ENCODE assay signal across 11 mouse cellular contexts in the genomic region with DNA sequence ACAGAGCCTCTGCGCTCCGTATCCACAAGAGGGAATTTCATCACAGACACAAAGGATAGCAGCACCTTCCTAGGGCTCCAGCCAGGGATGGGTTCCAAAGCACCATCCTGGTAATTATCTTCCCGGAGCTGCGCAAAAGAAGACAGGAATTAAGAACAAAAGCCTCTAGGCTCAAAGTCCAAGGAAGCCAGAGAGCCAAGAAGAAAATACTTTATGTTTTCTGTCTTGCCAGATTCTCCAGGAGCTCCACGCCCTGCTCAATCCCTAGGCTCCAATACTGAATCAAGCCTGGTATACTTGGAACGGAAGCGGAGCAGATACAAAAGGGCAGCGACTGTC. TPM values are rescaled to one million over a fixed set of nuclear protein-coding genes. Genes with fewer than 3 reads are reported as not detected.
DNase-seq lines count a peak whose midpoint lies in the region; ATAC-seq and TF ChIP-seq lines count a peak whose summit lies in the region.
"Had no signal": no experiment of that assay in that cellular context is flagged by ENCODE, and none has a peak within 500 bp of the region (broad histone marks: within the 10 kb centered on the region; RNA-seq: fewer than 3 reads in every experiment).

No protein-coding gene starts in this region.

- DNase-seq in heart, postnatal 4 days, result no peak
- no peak for DNase-seq in lung, adult 18-20 months
- DNase-seq in stomach, postnatal 0 days (ENCODE audit: low spot score), result no peak
- DNase-seq in right cerebral cortex, adult 2 months (ENCODE audit: low spot score in 2 of 2), result no peak
- no peak for DNase-seq in gastrocnemius, postnatal 10 days
- DNase-seq: embryo, embryonic 11 days; gastrocnemius, postnatal 25 days; retina, postnatal 1 day had no signal

- H3K9ac ChIP-seq in heart, embryonic 13.5 days, result peak overlapping the region; percentile 24
- H3K9ac ChIP-seq in lung, embryonic 16.5 days (ENCODE audit: low read length), result 0 out of 2 replicates have a peak overlapping the region, but pooled peaks have one; percentile 3
- no peak overlapping the region for H3K9ac ChIP-seq in intestine, embryonic 15.5 days
- peak overlapping the region; percentile 2; the same call in 1 of the 2 replicates for H3K9ac ChIP-seq in stomach, postnatal 0 days (ENCODE audit: low read length)

- H3K4me2 ChIP-seq in heart, embryonic 13.5 days, result no peak overlapping the region
- H3K4me2 ChIP-seq in lung, embryonic 16.5 days (ENCODE audit: low read depth, low read length), result no peak overlapping the region
- H3K4me2 ChIP-seq in intestine, embryonic 15.5 days (replicated peaks), result no peak overlapping the region
- H3K4me2 ChIP-seq in stomach, postnatal 0 days (replicated peaks; ENCODE audit: low read depth), result no peak overlapping the region

- no peak for TF ChIP-seq EP300 in stomach, postnatal 0 days (optimal IDR thresholded peaks at IDR 0.05)

- H3K27ac ChIP-seq in heart, embryonic 13.5 days (replicated peaks), result peak overlapping the region; percentile 77
- no peak overlapping the region for H3K27ac ChIP-seq in lung, embryonic 16.5 days (ENCODE audit: low read length)
- peak overlapping the region; percentile 39; the same call in 1 of the 2 replicates for H3K27ac ChIP-seq in intestine, embryonic 15.5 days
- H3K27ac ChIP-seq in stomach, postnatal 0 days (replicated peaks), result no peak overlapping the region

- TF ChIP-seq CTCF in stomach, postnatal 0 days (IDR thresholded peaks at IDR 0.05; ENCODE audit: low read depth), result no peak

- 77% methylated on average over 8 of the region's 8 CpGs for WGBS in heart, embryonic 13.5 days
- 78% methylated on average over 8 of the region's 8 CpGs for WGBS in lung, embryonic 16.5 days
- 61% methylated on average over 8 of the region's 8 CpGs for WGBS in intestine, embryonic 15.5 days
- WGBS in stomach, postnatal 0 days, result 52% methylated on average over 8 of the region's 8 CpGs

- H3K4me3 ChIP-seq in heart, embryonic 13.5 days, result no peak overlapping the region
- no peak overlapping the region for H3K4me3 ChIP-seq in lung, embryonic 16.5 days (ENCODE audit: low read length)
- H3K4me3 ChIP-seq in intestine, embryonic 15.5 days (replicated peaks), result no peak overlapping the region
- no peak overlapping the region for H3K4me3 ChIP-seq in stomach, postnatal 0 days (ENCODE audit: low read depth, low read length)

- H3K27me3 ChIP-seq in heart, embryonic 13.5 days (replicated peaks), result no peaks in the 10 kb centered on the region
- no peaks in the 10 kb centered on the region for H3K27me3 ChIP-seq in lung, embryonic 16.5 days (ENCODE audit: control insufficient read depth, insufficient read depth, low read depth, low read length)
- H3K27me3 ChIP-seq in intestine, embryonic 15.5 days (replicated peaks), result no peaks in the 10 kb centered on the region
- H3K27me3 ChIP-seq in stomach, postnatal 0 days (ENCODE audit: control insufficient read depth, insufficient read depth, low read length), result no peaks in the 10 kb centered on the region

- no peak for ATAC-seq in heart, embryonic 13.5 days (ENCODE audit: extremely low read depth, insufficient number of reproducible peaks, low FRiP score, low TSS enrichment)
- no peak for ATAC-seq in lung, embryonic 16.5 days (ENCODE audit: low read depth)
- no peak for ATAC-seq in intestine, embryonic 15.5 days
- no peak for ATAC-seq in stomach, postnatal 0 days (ENCODE audit: low FRiP score, low TSS enrichment)

- H3K36me3 ChIP-seq in heart, embryonic 13.5 days, result no peaks in the 10 kb centered on the region
- no peaks in the 10 kb centered on the region for H3K36me3 ChIP-seq in lung, embryonic 16.5 days (ENCODE audit: control insufficient read depth, insufficient read depth, low read length)
- no peaks in the 10 kb centered on the region for H3K36me3 ChIP-seq in intestine, embryonic 15.5 days
- no peaks in the 10 kb centered on the region for H3K36me3 ChIP-seq in stomach, postnatal 0 days (ENCODE audit: control insufficient read depth, insufficient read depth, low read length)

- no peaks in the 10 kb centered on the region for H3K9me3 ChIP-seq in heart, embryonic 13.5 days
- H3K9me3 ChIP-seq in lung, embryonic 16.5 days (ENCODE audit: control insufficient read depth, low read length), result no peaks in the 10 kb centered on the region
- H3K9me3 ChIP-seq in intestine, embryonic 15.5 days, result no peaks in the 10 kb centered on the region
- H3K9me3 ChIP-seq in stomach, postnatal 0 days (ENCODE audit: control insufficient read depth, low read length), result no peaks in the 10 kb centered on the region

- H3K4me1 ChIP-seq in heart, embryonic 13.5 days, result peaks cover 85% of the 10 kb centered on the region
- peaks cover 52% of the 10 kb centered on the region for H3K4me1 ChIP-seq in lung, embryonic 16.5 days (replicated peaks; ENCODE audit: control insufficient read depth, insufficient read depth, low read length)
- H3K4me1 ChIP-seq in intestine, embryonic 15.5 days (replicated peaks), result peaks cover 45% of the 10 kb centered on the region
- H3K4me1 ChIP-seq in stomach, postnatal 0 days (replicated peaks; ENCODE audit: control insufficient read depth, insufficient read depth), result peaks cover 9% of the 10 kb centered on the region

RNA-seq across cellular contexts. Expression of a gene that starts 54.4 kb away (rescaled TPM):
- polyA plus RNA-seq in heart, embryonic 13.5 days (2015; fragmentation: Nextera tagmentation; extraction: Ambion mirVana), result 32.7 and 34.1 TPM in 2 replicates
- total RNA-seq in heart, postnatal 4 days (2021), result 10 to 100 TPM; 85.8 to 86.2 TPM
- 28.8 and 34.2 TPM in 2 replicates for polyA plus RNA-seq in lung, embryonic 16.5 days (2015; fragmentation: Nextera tagmentation; extraction: Ambion mirVana)
- polyA plus RNA-seq in intestine, embryonic 15.5 days (2015; fragmentation: Nextera tagmentation; extraction: Ambion mirVana), result 19.6 and 22.4 TPM in 2 replicates
- 19.1 and 19.8 TPM in 2 replicates for polyA plus RNA-seq in stomach, postnatal 0 days (2015; fragmentation: Nextera tagmentation; extraction: Ambion mirVana)
- 10 to 100 TPM; 42.9 to 46.7 TPM for total RNA-seq in gastrocnemius, postnatal 10 days (2021)

Comparison
In these comparisons a context has a peak if more than half of its experiments do, and no peak if none do; other contexts are left out.
1. H3K27ac ChIP-seq: peak in heart, embryonic 13.5 days (single experiment) and intestine, embryonic 15.5 days (single experiment); none in lung, embryonic 16.5 days (single experiment) and stomach, postnatal 0 days (single experiment).